Mouse (Mus musculus) embryonic facial prominence, embryonic 13.5 days (tissue): ENCODE measurements around the gene Ring1. TPM values are rescaled to one million over a fixed set of nuclear protein-coding genes. Genes with fewer than 3 reads are reported as not detected.

Experiments
- ATAC-seq: fragments of 200-750 bp; cut with Nextera tagmentation; 2 replicates; pipeline ENCODE4 v1.8.0; 2017; ENCODE audit warnings: low read depth; ENCODE audit not compliant: insufficient number of reproducible peaks, insufficient read depth, low FRiP score, low TSS enrichment
- H3K27ac ChIP-seq: fragments of 300-500 bp; sonication (generic); 2 replicates; pipeline ENCODE4 v1.5.1; 2015; ENCODE audit warnings: moderate library complexity, mild to moderate bottlenecking, inconsistent platforms
- H3K27me3 ChIP-seq: fragments of 300-500 bp; sonication (generic); 2 replicates; pipeline ENCODE4 v1.6.1; 2015; ENCODE audit warnings: mild to moderate bottlenecking, inconsistent platforms
- H3K36me3 ChIP-seq: fragments of 300-500 bp; sonication (generic); 2 replicates; pipeline ENCODE4 v1.6.1; 2015; ENCODE audit warnings: mild to moderate bottlenecking, inconsistent platforms
- H3K4me1 ChIP-seq: fragments of 300-500 bp; sonication (generic); 2 replicates; pipeline ENCODE4 v1.6.1; 2015; ENCODE audit warnings: inconsistent platforms
- H3K4me2 ChIP-seq: fragments of 300-500 bp; sonication (generic); 2 replicates; pipeline ENCODE4 v1.6.1; 2015; ENCODE audit warnings: moderate library complexity, mild to moderate bottlenecking, inconsistent platforms
- H3K4me3 ChIP-seq: fragments of 300-500 bp; sonication (generic); 2 replicates; pipeline ENCODE4 v1.5.1; 2015; ENCODE audit warnings: mild to moderate bottlenecking, inconsistent platforms
- H3K9ac ChIP-seq: fragments of 300-500 bp; sonication (generic); 2 replicates; pipeline ENCODE4 v1.6.1; 2015; ENCODE audit warnings: mild to moderate bottlenecking, inconsistent platforms
- H3K9me3 ChIP-seq: fragments of 300-500 bp; sonication (generic); 2 replicates; pipeline ENCODE4 v1.6.1; 2016; ENCODE audit warnings: inconsistent platforms
- WGBS: fragments of 180-500 bp; shearing (Covaris S2); methylation state at CpG from one replicate; pipeline ENCODE4 v1.1.7; 2015; ENCODE audit warnings: mixed read lengths; 5-methylcytosine and 5-hydroxymethylcytosine counted together
- polyA plus RNA-seq: library from polyadenylated mRNA; unstranded; fragments of >200 nt; fragmentation: Nextera tagmentation; extraction: Ambion mirVana; gene quantifications from 2 replicates; pipeline ENCODE4 v1.2.1, GENCODE M21; 2015

Gene Ring1
- polyA plus RNA-seq, 1 experiment from 2014 or later, result 22.3 TPM

DNA sequence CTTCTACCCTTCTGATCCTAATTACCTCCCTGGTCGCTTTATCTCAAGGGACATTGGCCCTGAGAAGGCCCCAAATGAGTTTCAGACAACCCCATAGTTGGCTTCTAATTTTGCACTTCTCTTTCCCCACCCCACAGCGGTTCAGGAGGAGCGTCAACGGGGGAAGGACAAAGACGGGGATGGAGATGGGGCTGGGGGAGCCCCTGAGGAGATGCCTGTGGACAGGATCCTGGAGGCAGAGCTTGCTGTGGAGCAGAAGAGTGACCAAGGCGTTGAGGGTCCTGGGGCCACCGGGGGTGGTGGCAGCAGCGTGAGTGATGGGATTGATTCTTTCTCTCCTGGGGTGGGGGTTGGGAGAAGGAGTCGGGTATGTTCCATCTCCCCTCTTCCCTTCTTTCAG, 11.0 kb upstream of the Ring1 start:
- H3K36me3 ChIP-seq, result peaks cover 46% of the 10 kb centered on the region
- peaks cover 31% of the 10 kb centered on the region for H3K27me3 ChIP-seq
- peaks cover 43% of the 10 kb centered on the region for H3K4me1 ChIP-seq
- no peak overlapping the region for H3K4me3 ChIP-seq
- H3K9me3 ChIP-seq, result no peaks in the 10 kb centered on the region
- no peak overlapping the region for H3K4me2 ChIP-seq
- no peak overlapping the region for H3K27ac ChIP-seq
- ATAC-seq, result no peak
- 82% methylated on average over 9 of the region's 9 CpGs for WGBS
- H3K9ac ChIP-seq, result no peak overlapping the region

DNA sequence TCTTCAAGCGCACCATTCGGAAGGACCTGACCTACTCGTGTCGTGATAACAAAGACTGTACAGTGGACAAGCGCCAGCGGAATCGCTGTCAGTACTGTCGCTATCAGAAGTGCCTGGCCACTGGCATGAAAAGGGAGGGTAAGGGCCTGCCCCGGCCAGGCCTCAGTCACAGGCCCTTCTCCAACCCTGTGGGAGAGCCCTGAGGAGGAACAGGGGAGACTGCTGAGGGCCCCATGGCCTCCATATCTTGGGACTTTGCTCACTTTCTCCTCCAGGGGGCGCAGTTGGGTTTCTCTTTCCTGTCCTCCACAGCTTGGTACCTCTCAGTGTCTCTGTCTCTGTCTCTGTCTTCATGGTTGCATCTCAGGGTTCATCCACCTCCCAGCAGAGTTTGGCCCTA, 9.6 kb upstream of the Ring1 start:
- 80% methylated on average over 10 of the region's 10 CpGs for WGBS
- peaks cover 50% of the 10 kb centered on the region for H3K4me1 ChIP-seq
- H3K4me2 ChIP-seq, result no peak overlapping the region
- H3K36me3 ChIP-seq, result peaks cover 58% of the 10 kb centered on the region
- H3K4me3 ChIP-seq, result no peak overlapping the region
- H3K9me3 ChIP-seq, result no peaks in the 10 kb centered on the region
- H3K27ac ChIP-seq, result no peak overlapping the region; the same call in 1 of the 2 replicates
- H3K9ac ChIP-seq, result no peak overlapping the region
- peaks cover 17% of the 10 kb centered on the region for H3K27me3 ChIP-seq
- no peak for ATAC-seq

DNA sequence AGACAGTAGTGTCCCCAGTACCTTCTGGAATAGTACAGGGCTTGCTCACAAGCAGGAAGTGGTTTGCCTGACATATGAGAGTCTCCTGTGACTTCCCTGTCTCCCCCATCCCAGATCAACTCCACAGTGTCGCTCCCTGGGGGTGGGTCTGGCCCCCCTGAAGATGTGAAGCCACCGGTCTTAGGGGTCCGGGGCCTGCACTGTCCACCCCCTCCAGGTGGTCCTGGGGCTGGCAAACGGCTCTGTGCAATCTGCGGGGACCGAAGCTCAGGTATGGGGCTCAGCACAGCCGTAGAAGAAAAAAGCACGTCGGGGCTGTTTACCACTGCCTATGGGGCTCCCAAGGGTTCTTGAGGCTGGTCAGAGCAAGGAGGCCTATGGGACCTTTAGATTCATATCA, 9.0 kb upstream of the Ring1 start:
- WGBS, result 89% methylated on average over 9 of the region's 9 CpGs
- H3K36me3 ChIP-seq, result peaks cover 64% of the 10 kb centered on the region

DNA sequence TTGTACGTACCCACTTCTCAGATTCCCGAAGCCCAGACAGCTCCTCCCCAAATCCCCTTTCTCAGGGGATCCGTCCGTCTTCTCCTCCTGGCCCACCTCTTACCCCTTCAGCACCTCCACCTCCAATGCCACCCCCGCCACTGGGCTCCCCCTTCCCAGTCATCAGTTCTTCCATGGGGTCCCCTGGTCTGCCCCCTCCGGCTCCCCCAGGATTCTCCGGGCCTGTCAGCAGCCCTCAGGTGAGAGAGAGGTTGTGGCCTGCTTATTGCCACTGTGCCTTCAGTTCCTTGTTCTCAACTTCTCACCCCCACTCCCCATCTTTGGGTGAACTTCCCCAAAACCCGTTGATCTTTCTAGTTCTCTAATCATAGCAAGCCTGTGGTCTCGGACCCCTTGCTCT, 8.3 kb upstream of the Ring1 start:
- no peak for ATAC-seq
- Histone ChIP-seq H3K4me3 (peak overlapping the region; percentile 89), H3K36me3 (peaks cover 63% of the 10 kb centered on the region), H3K27ac (no peak overlapping the region), H3K27me3 (peaks cover 5% of the 10 kb centered on the region), H3K9me3 (no peaks in the 10 kb centered on the region), H3K9ac (peak overlapping the region; percentile 95), H3K4me2 (peak overlapping the region; percentile 99), H3K4me1 (peaks cover 49% of the 10 kb centered on the region)
- 49% methylated on average over 9 of the region's 9 CpGs for WGBS

More for the DNA sequence above, 9.0 kb upstream of the Ring1 start:
- Histone ChIP-seq H3K27me3 (peaks cover 11% of the 10 kb centered on the region), H3K9me3 (no peaks in the 10 kb centered on the region), H3K4me3 (no peak overlapping the region), H3K27ac (no peak overlapping the region), H3K4me2 (peak overlapping the region; percentile 99), H3K9ac (peak overlapping the region; percentile 95; the same call in 1 of the 2 replicates), H3K4me1 (peaks cover 50% of the 10 kb centered on the region)
- no peak for ATAC-seq

DNA sequence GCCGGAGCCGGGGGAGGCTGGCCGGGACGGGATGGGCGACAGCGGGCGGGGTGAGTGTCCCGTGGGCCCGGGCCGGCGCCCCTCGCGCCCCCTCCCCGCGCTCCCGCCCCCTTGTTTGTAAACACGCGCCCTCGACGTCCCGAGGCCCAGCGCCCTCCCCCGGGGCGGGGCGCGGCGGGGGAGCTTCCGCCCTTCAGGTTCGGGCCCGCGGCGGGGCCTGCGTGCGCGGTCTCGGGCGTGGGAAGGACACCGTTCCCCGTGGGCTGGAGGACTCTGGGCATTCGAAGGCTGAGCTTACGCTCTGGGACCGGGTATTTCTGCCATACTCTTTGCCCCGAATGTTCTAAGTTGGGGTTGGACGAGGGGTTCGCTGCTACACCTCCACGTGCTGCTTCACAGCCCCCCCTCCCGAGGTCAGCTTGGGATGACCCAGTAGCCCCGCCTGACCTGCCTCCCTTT, 7.7 kb upstream of the Ring1 start:
- no peaks in the 10 kb centered on the region for H3K9me3 ChIP-seq
- H3K36me3 ChIP-seq, result peaks cover 57% of the 10 kb centered on the region
- H3K4me3 ChIP-seq, result peak overlapping the region; percentile 89
- H3K27ac ChIP-seq, result peak overlapping the region; percentile 96
- no peak for ATAC-seq
- H3K4me2 ChIP-seq, result peak overlapping the region; percentile 99
- peak overlapping the region; percentile 95 for H3K9ac ChIP-seq
- H3K4me1 ChIP-seq, result peaks cover 47% of the 10 kb centered on the region
- no peaks in the 10 kb centered on the region for H3K27me3 ChIP-seq
- under 1% methylated on average over 22 of the region's 48 CpGs for WGBS

DNA sequence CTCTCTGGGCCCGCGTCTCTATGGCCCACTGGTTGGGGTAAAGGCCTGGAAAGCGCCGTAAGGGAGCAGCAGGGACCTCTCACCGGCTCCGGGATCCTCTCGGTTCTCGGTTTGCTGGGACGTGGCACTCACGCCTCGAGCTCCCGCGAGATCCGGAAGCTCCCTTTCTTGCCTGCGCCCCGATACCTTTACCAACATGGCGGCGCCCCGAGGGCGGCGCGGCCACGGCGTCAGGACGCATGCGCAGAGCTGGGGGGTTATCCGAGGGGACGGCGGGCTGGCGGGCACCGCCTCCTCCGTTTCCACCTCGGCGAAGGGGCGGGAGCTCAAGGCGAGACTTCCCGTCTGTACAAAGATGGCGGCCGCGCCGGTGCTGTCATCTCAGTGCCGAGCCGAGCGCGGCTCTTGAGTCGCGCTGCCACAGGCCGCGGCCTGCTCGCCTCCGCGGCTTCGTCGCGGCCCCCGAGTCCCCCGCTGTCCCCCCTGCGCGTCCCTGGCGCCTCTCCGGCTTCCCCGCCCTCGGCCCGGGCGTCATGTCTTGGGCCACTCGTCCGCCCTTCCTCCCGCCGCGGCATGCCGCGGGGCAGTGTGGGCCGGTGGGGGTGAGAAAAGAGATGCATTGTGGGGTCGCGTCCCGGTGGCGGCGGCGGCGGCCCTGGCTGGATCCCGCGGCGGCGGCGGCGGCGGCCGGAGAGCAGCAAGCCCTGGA, 7.1 kb upstream of the Ring1 start, which contains the start of the genes Slc39a7 and Rxrb:
Slc39a7 (minus strand) TSS at position 218 of the 709 bp plus-strand sequence.
Rxrb (plus strand) TSS at position 348 of the 709 bp plus-strand sequence.
- Histone ChIP-seq H3K4me3 (peak within 1 kb of the TSS; percentile 89), H3K27me3 (no peaks in the 10 kb centered on the region), H3K9me3 (no peaks in the 10 kb centered on the region), H3K4me2 (peak within 1 kb of the TSS; percentile 99), H3K4me1 (peaks cover 53% of the 10 kb centered on the region), H3K9ac (peak within 1 kb of the TSS; percentile 95), H3K27ac (peak within 1 kb of the TSS; percentile 96), H3K36me3 (peaks cover 51% of the 10 kb centered on the region)
- ATAC-seq, result peak; percentile 71
- WGBS, result under 1% methylated on average over 87 of the region's 88 CpGs

DNA sequence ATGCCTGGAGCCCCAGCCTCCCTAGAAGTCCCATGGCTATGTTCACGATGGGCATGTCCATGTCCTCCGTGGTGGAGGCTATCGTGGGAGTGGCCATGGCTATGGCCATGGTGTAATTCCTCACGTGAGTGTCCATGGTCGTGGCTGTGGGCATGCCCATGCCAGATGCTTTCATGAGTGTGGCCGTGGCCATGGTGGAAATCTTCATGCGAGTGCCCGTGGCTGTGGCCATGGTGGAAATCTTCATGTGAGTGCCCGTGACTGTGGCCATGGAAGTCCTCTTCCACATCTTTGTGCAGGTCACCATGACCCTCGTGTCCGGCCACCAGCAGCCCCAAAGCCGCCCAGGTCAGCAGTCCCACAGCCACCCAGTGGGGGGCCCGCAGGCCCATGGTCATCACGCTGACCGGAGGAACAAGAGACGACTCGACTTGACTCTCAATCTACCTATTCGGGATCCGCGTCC, 6.4 kb upstream of the Ring1 start:
- Histone ChIP-seq H3K4me1 (peaks cover 60% of the 10 kb centered on the region), H3K36me3 (peaks cover 44% of the 10 kb centered on the region), H3K4me3 (peak overlapping the region; percentile 89), H3K27ac (peak overlapping the region; percentile 96), H3K27me3 (no peaks in the 10 kb centered on the region; the same call in 1 of the 2 replicates), H3K9ac (peak overlapping the region; percentile 95), H3K9me3 (no peaks in the 10 kb centered on the region), H3K4me2 (peak overlapping the region; percentile 99)
- ATAC-seq, result no peak
- 5% methylated on average over 20 of the region's 20 CpGs for WGBS

DNA sequence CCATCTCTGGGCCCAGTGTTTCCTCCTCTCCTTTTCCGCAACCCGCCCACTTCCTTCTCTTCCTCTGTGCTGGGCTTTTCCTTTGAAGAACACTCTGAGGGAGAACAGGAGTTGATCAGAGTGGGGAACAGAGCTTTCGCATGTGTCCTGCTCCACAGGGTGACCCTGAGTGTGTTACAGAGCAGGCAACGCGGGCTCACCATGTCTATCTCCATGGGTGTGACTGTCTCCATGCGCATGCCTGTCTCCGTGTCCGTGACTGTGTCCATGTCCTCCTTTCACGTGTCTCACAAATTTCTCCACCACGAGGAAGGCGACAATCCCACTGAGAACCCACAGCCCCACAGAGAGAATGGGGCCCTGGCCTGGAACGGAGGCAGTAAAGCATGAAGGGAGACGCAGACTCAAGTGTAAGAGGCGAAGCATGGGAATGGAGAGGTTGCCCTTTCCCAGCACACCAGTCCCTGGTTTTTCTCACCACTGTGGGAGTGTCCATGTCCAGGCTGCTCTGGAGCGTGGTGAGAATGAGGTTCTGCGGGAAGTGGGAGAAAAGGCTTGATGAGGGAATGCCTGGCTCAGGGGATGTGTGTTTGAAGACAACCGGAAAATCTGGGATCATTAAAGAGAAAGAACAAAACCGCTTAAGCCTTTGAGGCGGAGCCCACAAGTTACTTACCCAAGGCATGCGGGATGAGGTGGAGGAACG, 5.6 kb upstream of the Ring1 start:
- H3K9me3 ChIP-seq, result no peaks in the 10 kb centered on the region
- ATAC-seq, result no peak
- 76% methylated on average over 21 of the region's 21 CpGs for whole genome bisulfite sequencing
- H3K27ac ChIP-seq, result no peak overlapping the region
- H3K9ac ChIP-seq, result peak overlapping the region; percentile 95
- H3K36me3 ChIP-seq, result peaks cover 35% of the 10 kb centered on the region
- peak overlapping the region; percentile 99 for H3K4me2 ChIP-seq
- no peaks in the 10 kb centered on the region; the same call in 1 of the 2 replicates for H3K27me3 ChIP-seq
- peak overlapping the region; percentile 89 for H3K4me3 ChIP-seq
- peaks cover 68% of the 10 kb centered on the region for H3K4me1 ChIP-seq

DNA sequence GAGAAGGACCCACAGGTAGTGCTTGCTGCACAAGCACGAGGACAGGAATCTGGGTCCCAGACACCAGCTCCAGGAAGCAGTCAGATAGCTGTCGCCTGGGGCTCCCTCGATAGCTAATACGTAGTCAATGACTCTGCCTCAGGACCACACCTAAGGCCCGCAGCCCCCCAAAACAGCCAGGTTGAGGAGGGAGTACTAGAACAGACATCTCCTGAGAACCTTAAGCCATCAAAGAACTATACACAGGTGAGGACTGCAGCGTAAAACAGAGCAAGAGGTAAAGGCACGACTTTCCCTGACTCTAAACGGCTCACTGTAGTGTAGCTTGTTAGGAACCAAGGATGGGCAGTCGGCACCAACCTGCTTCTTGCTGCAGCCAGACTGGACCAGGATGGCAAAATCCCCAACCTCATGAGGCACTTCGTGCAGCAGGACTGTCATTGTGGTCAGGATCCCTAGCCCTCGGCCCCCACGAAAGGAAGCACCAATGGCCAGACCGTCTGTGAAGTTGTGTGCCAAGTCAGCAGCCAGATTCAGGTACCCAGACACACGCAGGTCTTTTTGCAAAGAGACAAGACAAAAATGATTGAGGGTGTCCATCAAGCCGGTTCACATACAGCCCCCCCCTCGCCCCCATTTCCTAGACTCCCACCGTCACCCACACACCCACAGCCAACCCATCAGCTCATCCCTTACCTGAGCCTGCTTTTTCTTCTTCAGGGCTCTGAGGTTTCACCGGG, 4.8 kb upstream of the Ring1 start:
- Histone ChIP-seq H3K4me3 (peak overlapping the region; percentile 89), H3K4me2 (peak overlapping the region; percentile 99), H3K9ac (peak overlapping the region; percentile 95), H3K27ac (peak overlapping the region; percentile 80; the same call in 1 of the 2 replicates), H3K4me1 (peaks cover 68% of the 10 kb centered on the region), H3K36me3 (peaks cover 30% of the 10 kb centered on the region), H3K9me3 (no peaks in the 10 kb centered on the region), H3K27me3 (no peaks in the 10 kb centered on the region; the same call in 1 of the 2 replicates)
- ATAC-seq, result no peak
- 87% methylated on average over 18 of the region's 18 CpGs for WGBS

DNA sequence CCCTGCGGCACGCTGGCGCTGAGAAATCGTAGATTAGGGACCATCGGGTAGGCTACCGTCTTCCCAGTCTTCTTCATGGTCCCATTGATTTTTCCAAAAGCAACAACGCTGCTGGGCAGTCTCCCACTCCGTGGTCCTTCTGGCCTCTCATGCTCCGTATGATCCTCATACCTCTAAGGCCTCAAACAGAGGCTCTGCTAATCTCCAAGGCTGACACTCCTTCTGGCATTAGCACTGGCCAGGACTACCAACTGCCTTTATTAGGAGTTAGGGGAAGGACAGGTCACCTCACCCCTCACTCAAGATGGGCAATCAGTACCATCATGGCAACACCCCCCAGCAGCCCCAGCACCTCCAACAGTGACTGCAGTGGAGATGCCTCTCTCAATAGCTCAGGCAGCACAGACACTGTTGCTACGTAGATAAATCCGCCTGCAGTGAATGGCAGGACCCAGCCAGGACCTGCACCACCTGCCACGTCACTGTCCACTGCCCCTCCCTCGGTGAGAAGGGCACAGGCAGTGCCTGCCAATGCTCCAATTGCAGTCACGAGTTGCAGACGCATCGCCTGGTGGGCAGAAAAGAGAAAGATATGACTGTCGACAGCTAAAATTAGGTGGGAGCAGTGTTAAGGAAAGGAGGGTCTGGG, 4.1 kb upstream of the Ring1 start:
- H3K9ac ChIP-seq, result 0 out of 2 replicates have a peak overlapping the region, but pooled peaks have one; percentile 95
- H3K36me3 ChIP-seq, result peaks cover 24% of the 10 kb centered on the region
- no peaks in the 10 kb centered on the region for H3K9me3 ChIP-seq
- WGBS, result 70% methylated on average over 17 of the region's 17 CpGs
- peak overlapping the region; percentile 80 for H3K27ac ChIP-seq
- no peaks in the 10 kb centered on the region; the same call in 1 of the 2 replicates for H3K27me3 ChIP-seq
- peaks cover 71% of the 10 kb centered on the region for H3K4me1 ChIP-seq
- H3K4me2 ChIP-seq, result peak overlapping the region; percentile 99
- no peak for ATAC-seq
- H3K4me3 ChIP-seq, result peak overlapping the region; percentile 82
